Mouse (Mus musculus) embryonic fibroblast, embryonic 13.5 days (primary cell): ENCODE data around the gene Sult2a4. TPM values are rescaled to one million over a fixed set of nuclear protein-coding genes. Genes with fewer than 3 reads are reported as not detected.
"Not testable (repeated sequence)": the region's sequence is repeated elsewhere in the genome, so short reads cannot be mapped to it uniquely, and the experiment has no call there.

ENCODE experiments used
- H3K27ac ChIP-seq: 2 replicates; pipeline ENCODE4 v1.5.1; 2012; ENCODE audit warnings: low read length, control low read depth, inconsistent platforms; ENCODE audit not compliant: insufficient read depth
- H3K4me1 ChIP-seq: 2 replicates; pipeline ENCODE4 v1.6.1; 2011; ENCODE audit warnings: low read length; ENCODE audit not compliant: control insufficient read depth, insufficient read depth
- H3K4me3 ChIP-seq: 2 replicates; pipeline ENCODE4 v1.5.1; 2011; ENCODE audit warnings: mild to moderate bottlenecking, control low read depth, low read length; ENCODE audit not compliant: insufficient read depth
- CTCF ChIP-seq: IDR thresholded peaks from 2 replicates; pipeline ENCODE4 v1.5.1; 2011; ENCODE audit warnings: mild to moderate bottlenecking, control low read depth, low read length, moderate library complexity, borderline replicate concordance; ENCODE audit not compliant: insufficient read depth
- POLR2A ChIP-seq: IDR thresholded peaks from 2 replicates; pipeline ENCODE4 v1.6.1; 2011; ENCODE audit warnings: low read depth, mild to moderate bottlenecking, control low read depth, low read length, moderate library complexity
- polyA plus RNA-seq: library from polyadenylated mRNA; stranded (reverse); fragments of >200 nt; gene quantifications from 2 replicates; pipeline ENCODE4 v1.2.4, GENCODE M21; 2011; ENCODE audit warnings: low read depth; ENCODE audit not compliant: missing spikeins, insufficient read length

Sult2a4 gene
- polyA plus RNA-seq: not detected in 2 replicates

GRCm38 (mm10) chr7:13989507-13989906, at the start of gene Sult2a4:
Gene Sult2a4, minus strand, starts transcription at chr7:13989607.
- H3K27ac ChIP-seq, H3K4me1 ChIP-seq, H3K4me3 ChIP-seq: not testable (repeated sequence)

- not testable (repeated sequence) for H3K27ac ChIP-seq, H3K4me1 ChIP-seq, H3K4me3 ChIP-seq
Observed at GRCm38 (mm10) chr7:14030831-14031230, 41.4 kb upstream of the Sult2a4 start.

- Histone ChIP-seq H3K4me3 (no peak overlapping the region), H3K4me1 (no peaks in the 10 kb centered on the region), H3K27ac (no peak overlapping the region)
- no peak for TF ChIP-seq CTCF
- no peak for TF ChIP-seq POLR2A
Observed at GRCm38 (mm10) chr7:14013083-14013482, 23.7 kb upstream of the Sult2a4 start.

GRCm38 (mm10) chr7:14010686-14011085, 21.3 kb upstream of the Sult2a4 start:
- not testable (repeated sequence) for H3K4me1 ChIP-seq, H3K27ac ChIP-seq, H3K4me3 ChIP-seq

Other genes starting within 250 kb of the Sult2a4 start
- not detected in 2 replicates for gene Sult2a1, start 152.2 kb downstream of the Sult2a4 start, polyA plus RNA-seq
- not detected in 2 replicates for gene Sult2a3, start 133.4 kb upstream of the Sult2a4 start, polyA plus RNA-seq